In genomic region chr2:53085617-53086202, GRCm38 (mm10) we compare ENCODE assay signal across 8 mouse cellular contexts.
DNase-seq lines count a peak whose midpoint lies in the region; ATAC-seq and TF ChIP-seq lines count a peak whose summit lies in the region.

No protein-coding gene starts in this region.

- no peak for ATAC-seq in liver, embryonic 12.5 days
- 0 out of 2 replicates have a peak, but pooled peaks have one; percentile 19 for ATAC-seq in midbrain, embryonic 16.5 days

- H3K79me2 ChIP-seq in liver, adult 2 months (ENCODE audit: control insufficient read depth, insufficient read depth, low read length) = no peaks in the 10 kb centered on the region

- H3K4me2 ChIP-seq in liver, embryonic 12.5 days = no peak overlapping the region
- H3K4me2 ChIP-seq in midbrain, embryonic 16.5 days (ENCODE audit: low read length) = no peak overlapping the region

- no peak for TF ChIP-seq POLR2A in liver, adult 2 months (IDR thresholded peaks at IDR 0.05; ENCODE audit: extremely low read depth, insufficient read depth, low read length)

- H3K27ac ChIP-seq in liver, adult 2 months (replicated peaks; ENCODE audit: insufficient read depth, low read depth, low read length) = no peak overlapping the region
- no peak overlapping the region for H3K27ac ChIP-seq in liver, embryonic 12.5 days
- no peak overlapping the region for H3K27ac ChIP-seq in midbrain, embryonic 16.5 days (ENCODE audit: low read length)

- H3K36me3 ChIP-seq in liver, adult 2 months (ENCODE audit: control insufficient read depth, insufficient read depth, low read length) = no peaks in the 10 kb centered on the region
- no peaks in the 10 kb centered on the region for H3K36me3 ChIP-seq in liver, embryonic 12.5 days
- H3K36me3 ChIP-seq in midbrain, embryonic 16.5 days (ENCODE audit: control insufficient read depth, insufficient read depth, low read length) = no peaks in the 10 kb centered on the region

- TF ChIP-seq CTCF in liver, adult 2 months (IDR thresholded peaks at IDR 0.05; ENCODE audit: low read depth, low read length) = peak; percentile 37; the same call in 1 of the 2 replicates

- DNase-seq in liver, adult 2 months (ENCODE audit: extremely low read depth, low read depth, low spot score) = peak; percentile 48
- peak; percentile 75 for DNase-seq in R1 (ENCODE audit: low read depth, low spot score)
- DNase-seq in cerebellum, postnatal 10 days = peak; percentile 76 to 78
- DNase-seq in heart, postnatal 36 days = peak; percentile 47 to 64
- DNase-seq in left cerebral cortex, postnatal 25 days (ENCODE audit: low spot score in 2 of 2) = peak; percentile 27 to 42
- DNase-seq in thymus, postnatal 4 days = peak; percentile 68

- H3K9ac ChIP-seq in liver, adult 2 months (ENCODE audit: low read depth, low read length) = no peak overlapping the region
- no peak overlapping the region for H3K9ac ChIP-seq in liver, embryonic 12.5 days
- no peak overlapping the region for H3K9ac ChIP-seq in midbrain, embryonic 16.5 days (ENCODE audit: low read depth, low read length)

- H3K9me3 ChIP-seq in liver, embryonic 12.5 days (replicated peaks) = no peaks in the 10 kb centered on the region
- no peaks in the 10 kb centered on the region for H3K9me3 ChIP-seq in midbrain, embryonic 16.5 days (replicated peaks; ENCODE audit: control insufficient read depth, low read length, poor library complexity, severe bottlenecking)

- no peaks in the 10 kb centered on the region for H3K4me1 ChIP-seq in liver, adult 2 months (ENCODE audit: control insufficient read depth, insufficient read depth, low read length)
- no peaks in the 10 kb centered on the region for H3K4me1 ChIP-seq in liver, embryonic 12.5 days
- H3K4me1 ChIP-seq in midbrain, embryonic 16.5 days (ENCODE audit: control insufficient read depth, insufficient read depth, low read length) = peaks cover 6% of the 10 kb centered on the region

- H3K4me3 ChIP-seq in liver, adult 2 months (ENCODE audit: insufficient read depth, low read depth, low read length) = no peak overlapping the region
- H3K4me3 ChIP-seq in liver, embryonic 12.5 days = no peak overlapping the region
- no peak overlapping the region for H3K4me3 ChIP-seq in midbrain, embryonic 16.5 days (ENCODE audit: low read depth, low read length)

- H3K27me3 ChIP-seq in liver, adult 2 months (ENCODE audit: control insufficient read depth, insufficient read depth, low read length) = no peaks in the 10 kb centered on the region
- H3K27me3 ChIP-seq in liver, embryonic 12.5 days (replicated peaks) = no peaks in the 10 kb centered on the region
- H3K27me3 ChIP-seq in midbrain, embryonic 16.5 days (ENCODE audit: control insufficient read depth, insufficient read depth, low read depth, low read length) = no peaks in the 10 kb centered on the region

- WGBS in liver, adult 2 months = 52% methylated on average over 9 of the region's 9 CpGs
- 30% methylated on average over 9 of the region's 9 CpGs for WGBS in liver, embryonic 12.5 days (ENCODE audit: insufficient replicate concordance)
- WGBS in midbrain, embryonic 16.5 days = 54% methylated on average over 9 of the region's 9 CpGs

- intact Hi-C loops in heart, postnatal 36 days (cut with DNase I) = loop anchor here (1.0 to 10.0 kb wide), 3 partner anchors 79 to 451 kb away; no protein-coding TSS in a partner anchor
- intact Hi-C loops in left cerebral cortex, postnatal 25 days (cut with DNase I) = loop anchor here (2.0 kb wide), 2 partner anchors 323 to 329 kb away; no protein-coding TSS in a partner anchor
